10 mouse cellular contexts compared by ENCODE assay signal in genomic region chr2:13537733-13538132, GRCm38 (mm10). TPM values are rescaled to one million over a fixed set of nuclear protein-coding genes. Genes with fewer than 3 reads are reported as not detected.
DNase-seq lines count a peak whose midpoint lies in the region; ATAC-seq and TF ChIP-seq lines count a peak whose summit lies in the region.
"Had no signal": no experiment of that assay in that cellular context is flagged by ENCODE, and none has a peak within 500 bp of the region (broad histone marks: within the 10 kb centered on the region; RNA-seq: fewer than 3 reads in every experiment).

No protein-coding gene starts in this region.

- no peaks in the 10 kb centered on the region for H3K27me3 ChIP-seq in MEL (ENCODE audit: control insufficient read depth in 1 of 2, insufficient read depth in 2 of 2, low read length in 2 of 2)
- H3K27me3 ChIP-seq in liver, embryonic 11.5 days (replicated peaks; ENCODE audit: control insufficient read depth, insufficient read depth, low read length): no peaks in the 10 kb centered on the region
- no peaks in the 10 kb centered on the region for H3K27me3 ChIP-seq in thymus, adult 2 months (ENCODE audit: control insufficient read depth, insufficient read depth, low read length)
- H3K27me3 ChIP-seq: forebrain, embryonic 13.5 days; neural tube, embryonic 13.5 days had no signal

- peak overlapping the region; percentile 93 for H3K27ac ChIP-seq in MEL (ENCODE audit: control insufficient read depth, low read depth, low read length)
- no peak overlapping the region for H3K27ac ChIP-seq in liver, embryonic 11.5 days (ENCODE audit: low read depth, low read length)
- H3K27ac ChIP-seq in thymus, adult 2 months (ENCODE audit: control insufficient read depth, insufficient read depth, low read length): no peak overlapping the region
- H3K27ac ChIP-seq: forebrain, embryonic 13.5 days; neural tube, embryonic 13.5 days had no signal

- peak; percentile 20 to 41 for DNase-seq in kidney, postnatal 25 days
- DNase-seq in kidney, adult 8-10 months: no peak
- DNase-seq in MEL (ENCODE audit: low read depth, low spot score): peak; percentile 73
- no peak for DNase-seq in liver, embryonic 11.5 days (ENCODE audit: low spot score)
- DNase-seq in thymus, adult 2 months: peak; percentile 56
- DNase-seq in left cerebral cortex, adult 18-20 months (ENCODE audit: low spot score in 2 of 2): no peak
- no peak for DNase-seq in heart, postnatal 25 days (ENCODE audit: low spot score)
- no peak for DNase-seq in heart, adult 9 months (ENCODE audit: low spot score in 2 of 2)

- TF ChIP-seq CTCF in MEL (IDR thresholded peaks at IDR 0.05 in 2 of 3, conservative IDR thresholded peaks at IDR 0.05 in 1 of 3; ENCODE audit: control insufficient read depth in 1 of 3, insufficient read depth in 1 of 3, low read depth in 2 of 3, low read length in 3 of 3, poor library complexity in 1 of 3, severe bottlenecking in 1 of 3): peak; percentile 59 to 80 (median 68)
- TF ChIP-seq CTCF in thymus, adult 2 months (IDR thresholded peaks at IDR 0.05; ENCODE audit: borderline replicate concordance, control insufficient read depth, extremely low read depth, insufficient read depth, low read length, poor library complexity): peak; percentile 64; the same call in 1 of the 2 replicates

- peaks cover 6% of the 10 kb centered on the region for H3K79me2 ChIP-seq in MEL (ENCODE audit: control insufficient read depth, insufficient read depth, low read length, poor library complexity)

- intact Hi-C loops in heart, postnatal 25 days (cut with DNase I): no loop called here

- no peak for TF ChIP-seq EP300 in MEL (IDR thresholded peaks at IDR 0.05; ENCODE audit: low read depth in 1 of 2, low read length in 2 of 2)

- peak; percentile 55 for ATAC-seq in liver, embryonic 11.5 days (replicated peaks; ENCODE audit: low FRiP score)
- ATAC-seq: forebrain, embryonic 13.5 days had no signal

- no peak overlapping the region for H3K4me2 ChIP-seq in liver, embryonic 11.5 days
- H3K4me2 ChIP-seq: forebrain, embryonic 13.5 days; neural tube, embryonic 13.5 days had no signal

- peak overlapping the region in 1 of 2 experiments; percentile 5; a peak in 1 of 4 replicates for H3K4me3 ChIP-seq in MEL (ENCODE audit: control insufficient read depth in 1 of 2, insufficient read depth in 1 of 2, low read depth in 2 of 2, low read length in 2 of 2)
- H3K4me3 ChIP-seq in liver, embryonic 11.5 days (ENCODE audit: low read depth, low read length): no peak overlapping the region
- no peak overlapping the region for H3K4me3 ChIP-seq in thymus, adult 2 months (ENCODE audit: control insufficient read depth, insufficient read depth, low read length)
- H3K4me3 ChIP-seq: forebrain, embryonic 13.5 days; neural tube, embryonic 13.5 days had no signal

- TF ChIP-seq POLR2A in MEL (IDR thresholded peaks at IDR 0.05; ENCODE audit: control insufficient read depth in 1 of 2, insufficient read depth in 1 of 2, low read depth in 1 of 2, low read length in 2 of 2, poor library complexity in 1 of 2): no peak
- no peak for TF ChIP-seq POLR2A in thymus, adult 2 months (IDR thresholded peaks at IDR 0.05; ENCODE audit: control insufficient read depth, extremely low read depth, insufficient read depth, low read length, poor library complexity)

- peak overlapping the region; percentile 41 for H3K9ac ChIP-seq in MEL (ENCODE audit: control insufficient read depth, low read depth, low read length, poor library complexity, severe bottlenecking)
- H3K9ac ChIP-seq in liver, embryonic 11.5 days (ENCODE audit: low read depth, low read length): no peak overlapping the region
- H3K9ac ChIP-seq: forebrain, embryonic 13.5 days; neural tube, embryonic 13.5 days had no signal

- peaks cover 24 to 32% of the 10 kb centered on the region in 2 experiments for H3K4me1 ChIP-seq in MEL (ENCODE audit: control insufficient read depth in 1 of 2, insufficient read depth in 2 of 2, low read length in 2 of 2)
- H3K4me1 ChIP-seq in liver, embryonic 11.5 days (replicated peaks; ENCODE audit: control insufficient read depth, insufficient read depth, low read length): peaks cover 5% of the 10 kb centered on the region
- H3K4me1 ChIP-seq in thymus, adult 2 months (replicated peaks; ENCODE audit: control insufficient read depth, insufficient read depth, low read length): peaks cover 2% of the 10 kb centered on the region
- H3K4me1 ChIP-seq: forebrain, embryonic 13.5 days; neural tube, embryonic 13.5 days had no signal

- TF ChIP-seq RAD21 in MEL (IDR thresholded peaks at IDR 0.05; ENCODE audit: low read depth, low read length): no peak; the same call in 1 of the 2 replicates

- no peaks in the 10 kb centered on the region for H3K9me3 ChIP-seq in MEL (replicated peaks; ENCODE audit: insufficient read depth, low read length)
- H3K9me3 ChIP-seq in liver, embryonic 11.5 days (ENCODE audit: control insufficient read depth, low read length): no peaks in the 10 kb centered on the region
- H3K9me3 ChIP-seq: forebrain, embryonic 13.5 days; neural tube, embryonic 13.5 days had no signal

- H3K36me3 ChIP-seq in MEL (ENCODE audit: control insufficient read depth in 1 of 2, insufficient read depth in 2 of 2, low read length in 2 of 2): peaks cover 0 to 38% of the 10 kb centered on the region in 2 experiments; a peak in 2 of 4 replicates
- H3K36me3 ChIP-seq in liver, embryonic 11.5 days (ENCODE audit: control insufficient read depth, insufficient read depth, low read length): no peaks in the 10 kb centered on the region
- no peaks in the 10 kb centered on the region for H3K36me3 ChIP-seq in thymus, adult 2 months (ENCODE audit: control insufficient read depth, insufficient read depth, low read length)
- H3K36me3 ChIP-seq: neural tube, embryonic 13.5 days had no signal

- WGBS in liver, embryonic 11.5 days: 29% methylated on average over 2 of the region's 2 CpGs
- WGBS in thymus, adult 2 months: 54% methylated on average over 2 of the region's 2 CpGs

TF ChIP-seq in MEL, 35 proteins besides CTCF, POLR2A, EP300 and RAD21:
- TF ChIP-seq SIN3A (IDR thresholded peaks at IDR 0.05; ENCODE audit: low read length) (no peak), HCFC1 (IDR thresholded peaks at IDR 0.05; ENCODE audit: low read depth, low read length) (no peak), MAFK (IDR thresholded peaks at IDR 0.05; ENCODE audit: borderline replicate concordance, low read depth, low read length) (no peak), ELF1 (IDR thresholded peaks at IDR 0.05; ENCODE audit: low read depth, low read length) (peak; percentile 40; the same call in 1 of the 2 replicates), MAZ (IDR thresholded peaks at IDR 0.05; ENCODE audit: low read depth, low read length) (peak; percentile 11; the same call in 1 of the 2 replicates), USF2 (IDR thresholded peaks at IDR 0.05; ENCODE audit: borderline replicate concordance in 1 of 2, insufficient read depth in 1 of 2, low read depth in 1 of 2, low read length in 2 of 2) (no peak), MEF2A (IDR thresholded peaks at IDR 0.05; ENCODE audit: extremely low read depth, insufficient replicate concordance, low read depth, low read length, poor library complexity, severe bottlenecking) (no peak), POLR2AphosphoS5 (IDR thresholded peaks at IDR 0.05; ENCODE audit: borderline replicate concordance, low read depth, low read length) (no peak), SMC3 (IDR thresholded peaks at IDR 0.05; ENCODE audit: low read depth, low read length) (no peak; the same call in 1 of the 2 replicates), MYB (IDR thresholded peaks at IDR 0.05; ENCODE audit: low read depth, low read length) (no peak)

RNA-seq across cellular contexts. Expression of gene Trdmt1, which starts 6.7 kb away (rescaled TPM):
- 9.2 and 11.6 TPM in 2 replicates for total RNA-seq in MEL (2012; rRNA removed)
- polyA plus RNA-seq in MEL (2012; ENCODE audit: insufficient read depth in 1 of 2, insufficient read length in 2 of 2, low read depth in 1 of 2, low replicate concordance in 2 of 2, missing spikeins in 1 of 2): 1 to 10 TPM in 1 of 2 experiments, not detected in 1; 8.6 TPM
- 10.2 and 13.4 TPM in 2 replicates for polyA plus RNA-seq in liver, embryonic 11.5 days (2014; fragmentation: Nextera tagmentation; extraction: Ambion mirVana)
- polyA plus RNA-seq in thymus, adult 2 months (2012; rRNA removed): 2.8 and 3.0 TPM in 2 replicates
- total RNA-seq in left cerebral cortex, adult 18-20 months (2021): 1 to 10 TPM; 4.2 to 5.0 TPM
- 1 to 10 TPM; 6.8 to 8.6 TPM for total RNA-seq in heart, postnatal 25 days (2021)

RNA-seq across cellular contexts. Expression of gene Vim, which starts 36.0 kb away (rescaled TPM):
- total RNA-seq in MEL (2012; rRNA removed): 58.0 and 188 TPM in 2 replicates
- 100 to 1,000 TPM; 257 to 580 TPM for polyA plus RNA-seq in MEL (2012; ENCODE audit: insufficient read depth in 1 of 2, insufficient read length in 2 of 2, low read depth in 1 of 2, low replicate concordance in 2 of 2, missing spikeins in 1 of 2)
- polyA plus RNA-seq in liver, embryonic 11.5 days (2014; fragmentation: Nextera tagmentation; extraction: Ambion mirVana): 222 and 235 TPM in 2 replicates
- polyA plus RNA-seq in thymus, adult 2 months (2012; rRNA removed): 826 and 901 TPM in 2 replicates
- 10 to 100 TPM; 56.0 to 57.7 TPM for total RNA-seq in left cerebral cortex, adult 18-20 months (2021)
- total RNA-seq in heart, postnatal 25 days (2021): 100 to 1,000 TPM; 334 to 431 TPM

RNA-seq across cellular contexts. Expression of gene Cubn, which starts 46.1 kb away (rescaled TPM):
- not detected in 2 replicates for total RNA-seq in MEL (2012; rRNA removed)
- polyA plus RNA-seq in MEL (2012; ENCODE audit: insufficient read depth in 1 of 2, insufficient read length in 2 of 2, low read depth in 1 of 2, low replicate concordance in 2 of 2, missing spikeins in 1 of 2): under 1 TPM in 1 of 2 experiments, not detected in 1; 0.03 TPM
- polyA plus RNA-seq in liver, embryonic 11.5 days (2014; fragmentation: Nextera tagmentation; extraction: Ambion mirVana): 0.14 and 0.15 TPM in 2 replicates
- polyA plus RNA-seq in thymus, adult 2 months (2012; rRNA removed): 0.05 and 0.06 TPM in 2 replicates
- under 1 TPM; 0.35 to 0.42 TPM for total RNA-seq in left cerebral cortex, adult 18-20 months (2021)
- total RNA-seq in heart, postnatal 25 days (2021): 1 to 10 TPM in 1 of 2 experiments, under 1 TPM in 1; 0.94 to 1.2 TPM

Comparison
In these comparisons a context has a peak if more than half of its experiments do, and no peak if none do; other contexts are left out.
1. DNase-seq: peak in kidney, postnatal 25 days (2 of 2), MEL (single experiment) and thymus, adult 2 months (single experiment); none in kidney, adult 8-10 months (0 of 2), liver, embryonic 11.5 days (single experiment), left cerebral cortex, adult 18-20 months (0 of 2), heart, postnatal 25 days (single experiment) and heart, adult 9 months (0 of 2).